Mouse (Mus musculus) liver, adult 10 weeks (tissue): ENCODE results near the gene Olfr639. TPM values are rescaled to one million over a fixed set of nuclear protein-coding genes. Genes with fewer than 3 reads are reported as not detected.

Experiments used
- polyA plus RNA-seq: library from polyadenylated mRNA; stranded (reverse); fragments of 350-450 nt; fragmentation: Illumina TruSeq; extraction: RNeasy Lipid Tissue Mini Kit (QIAGEN cat#74804); gene quantifications from one replicate; pipeline ENCODE4 v1.2.3, GENCODE M21; 2014; ENCODE audit warnings: low read depth, low replicate concordance

The Olfr639 gene
- polyA plus RNA-seq = not detected

DNA sequence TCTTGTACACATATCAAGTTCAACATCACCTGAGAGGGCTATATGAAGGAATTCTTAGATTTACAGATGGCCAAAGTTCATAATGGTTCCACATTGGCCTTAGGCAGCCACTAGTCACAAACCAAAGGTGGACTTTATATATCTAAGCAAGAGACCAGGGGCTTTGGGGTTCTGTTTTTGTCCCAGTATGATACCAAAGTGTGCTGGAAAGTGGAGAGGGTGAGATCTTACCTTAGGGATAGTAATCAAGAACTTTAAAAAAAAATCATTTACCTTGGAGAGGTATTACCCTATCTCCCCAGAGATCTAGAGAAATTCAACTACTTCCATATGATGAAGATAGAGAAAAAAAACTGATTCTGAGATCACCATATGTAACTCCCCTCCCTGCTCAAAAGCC is at the start of gene Olfr639:
Gene Olfr639 (minus strand): TSS at position 101 of the 400 bp plus-strand sequence.

DNA sequence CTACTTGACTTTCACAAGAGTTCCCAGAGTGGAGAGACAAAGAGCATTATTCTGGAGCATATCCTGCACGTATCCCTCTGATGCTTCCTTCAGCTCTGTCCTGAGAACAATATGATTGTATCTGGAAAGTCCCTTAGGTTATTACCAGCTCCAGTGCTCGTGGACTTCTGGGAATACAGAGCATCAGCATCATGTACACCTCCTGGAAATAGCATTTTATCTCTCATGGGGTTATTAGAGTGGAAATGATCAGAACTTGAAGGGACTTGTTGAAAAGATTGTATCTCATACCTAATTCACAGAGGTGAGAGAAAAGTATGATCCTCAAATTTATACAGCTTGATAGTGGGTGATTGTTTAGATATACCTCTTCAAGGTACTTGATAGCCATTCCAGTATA is 44.2 kb upstream of the Olfr639 start, which contains the start of gene 4930516K23Rik:
Gene 4930516K23Rik (minus strand): TSS at position 101 of the 400 bp plus-strand sequence.

DNA sequence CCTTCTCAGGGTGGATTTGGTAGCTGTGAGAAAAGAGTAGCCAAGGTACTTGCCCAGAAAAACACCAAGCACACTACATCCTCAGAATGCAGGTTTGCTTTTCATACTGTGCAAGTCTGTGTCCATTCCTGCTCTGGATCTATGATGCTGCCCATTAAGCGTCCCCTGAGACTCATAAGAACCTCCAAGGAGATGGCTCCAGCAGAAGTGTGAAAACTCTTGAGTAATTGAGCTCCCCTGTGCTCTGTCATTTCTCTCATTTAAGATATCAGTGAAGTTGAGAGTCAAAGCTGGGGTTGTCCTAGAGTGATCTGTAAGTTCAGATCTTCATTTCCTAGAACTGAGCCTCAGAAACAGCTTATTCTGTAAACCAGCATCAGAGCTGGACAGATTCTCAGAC is 35.5 kb upstream of the Olfr639 start, which contains the start of gene Olfr642:
Gene Olfr642 (minus strand): TSS at position 101 of the 400 bp plus-strand sequence.

DNA sequence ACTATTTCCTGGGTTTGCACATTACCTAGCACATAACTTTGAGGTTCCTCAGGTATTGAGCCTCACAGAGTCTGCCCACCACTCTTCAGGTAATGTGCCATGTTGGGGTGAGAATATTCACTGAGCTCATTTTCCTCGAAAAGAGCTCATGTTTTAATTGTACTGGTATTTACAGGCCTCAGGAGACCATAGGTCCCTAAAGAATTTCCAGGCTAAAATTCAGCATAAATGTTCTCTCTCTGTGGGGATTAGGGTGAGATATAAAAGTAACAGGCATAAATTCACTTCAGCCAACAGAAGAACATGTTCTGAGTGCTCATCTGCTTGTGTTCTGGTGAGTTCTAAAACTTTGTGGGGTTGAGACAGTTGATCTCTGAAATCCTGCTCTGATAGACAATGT is 18.0 kb upstream of the Olfr639 start, which contains the start of gene Olfr641:
Gene Olfr641 (plus strand): TSS at position 301 of the 400 bp plus-strand sequence.

DNA sequence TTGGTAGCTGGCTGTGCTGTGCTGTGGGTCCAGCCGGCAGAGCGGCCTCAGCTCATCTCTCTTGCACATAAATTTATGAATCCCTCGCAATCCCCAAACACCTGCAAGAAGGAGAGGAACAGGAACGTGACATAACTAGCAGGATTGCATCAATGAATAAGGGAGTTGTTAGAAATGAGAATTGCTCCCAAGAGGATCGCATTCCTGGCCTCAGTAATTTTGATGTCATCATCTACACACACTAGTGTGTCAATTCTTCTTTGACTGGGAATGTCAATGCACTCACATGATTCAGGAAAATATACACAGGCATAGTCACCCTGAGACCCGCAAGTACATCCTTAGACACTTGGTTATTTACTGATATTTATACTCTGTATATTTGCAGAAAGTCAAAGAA is 8.4 kb upstream of the Olfr639 start, which contains the start of gene Olfr640:
Gene Olfr640 (minus strand): TSS at position 101 of the 400 bp plus-strand sequence.

DNA sequence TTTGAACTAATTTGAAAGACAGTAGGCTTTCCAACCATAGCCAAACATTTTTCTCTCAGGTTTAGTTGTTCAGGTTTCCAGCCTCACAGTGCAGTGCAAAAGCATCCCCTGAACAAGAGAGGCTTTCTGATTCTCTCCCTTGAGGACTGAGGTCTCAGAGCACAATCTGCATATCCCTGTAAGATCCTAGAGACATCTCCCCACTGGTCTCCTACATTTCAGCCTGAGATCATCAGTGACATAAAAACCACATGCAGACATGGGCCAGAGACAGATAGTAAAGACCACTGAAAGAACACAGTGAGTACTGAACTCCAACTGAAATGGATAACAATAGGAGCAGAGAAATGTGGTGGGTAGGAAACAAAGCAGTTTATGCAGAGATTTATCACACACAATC is 18.7 kb downstream of the Olfr639 start, which contains the start of gene Olfr638:
Gene Olfr638 (plus strand): TSS at position 301 of the 400 bp plus-strand sequence.

DNA sequence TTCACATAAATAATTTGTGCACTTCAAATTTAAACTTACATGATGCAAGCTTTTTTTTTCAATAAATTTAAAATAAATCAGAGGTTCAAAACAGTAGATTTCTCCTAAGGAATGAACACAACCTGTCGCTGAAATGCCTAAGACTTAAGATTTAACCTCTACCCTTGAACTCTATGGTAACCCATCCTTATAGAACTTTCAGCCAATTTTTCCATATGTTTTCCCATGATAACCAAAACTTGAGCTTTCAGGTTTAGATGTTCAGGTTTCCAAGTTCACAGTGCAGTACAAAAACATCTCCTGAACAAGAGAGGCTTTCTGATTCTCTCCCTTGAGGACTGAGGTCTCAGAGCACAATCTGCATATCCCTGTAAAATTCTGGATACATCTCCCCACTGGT is 46.3 kb downstream of the Olfr639 start, which contains the start of gene Olfr635:
Gene Olfr635 (plus strand): TSS at position 301 of the 400 bp plus-strand sequence.

Other genes starting within 250 kb of the Olfr639 start
- gene Olfr69, start 245.7 kb downstream of the Olfr639 start, polyA plus RNA-seq = not detected
- gene Olfr68, start 237.6 kb downstream of the Olfr639 start, polyA plus RNA-seq = not detected
- gene Olfr67, start 225.5 kb downstream of the Olfr639 start, polyA plus RNA-seq = not detected
- gene Hbb-bt, start 203.3 kb downstream of the Olfr639 start, polyA plus RNA-seq = 14.4 TPM
- gene Hbb-bs, start 189.2 kb downstream of the Olfr639 start, polyA plus RNA-seq = 131 TPM
- gene Hbb-bh2, start 176.8 kb downstream of the Olfr639 start, polyA plus RNA-seq = not detected
- gene Hbb-bh1, start 174.1 kb downstream of the Olfr639 start, polyA plus RNA-seq = not detected
- gene Hbb-y, start 164.1 kb downstream of the Olfr639 start, polyA plus RNA-seq = not detected
- gene Olfr66, start 131.1 kb downstream of the Olfr639 start, polyA plus RNA-seq = not detected
- gene Olfr64, start 122.8 kb downstream of the Olfr639 start, polyA plus RNA-seq = not detected
- gene Olfr65, start 113.8 kb downstream of the Olfr639 start, polyA plus RNA-seq = not detected
- not detected for gene Olfr631, start 88.5 kb downstream of the Olfr639 start, polyA plus RNA-seq
- not detected for gene Olfr632, start 83.0 kb downstream of the Olfr639 start, polyA plus RNA-seq
- gene Olfr633, start 72.9 kb downstream of the Olfr639 start, polyA plus RNA-seq = not detected
- gene Olfr635, start 46.2 kb downstream of the Olfr639 start, polyA plus RNA-seq = not detected
- not detected for gene Olfr638, start 18.6 kb downstream of the Olfr639 start, polyA plus RNA-seq
- not detected for gene Olfr640, start 8.3 kb upstream of the Olfr639 start, polyA plus RNA-seq
- not detected for gene Olfr641, start 18.1 kb upstream of the Olfr639 start, polyA plus RNA-seq
- gene Olfr642, start 35.4 kb upstream of the Olfr639 start, polyA plus RNA-seq = not detected
- gene 4930516K23Rik, start 44.1 kb upstream of the Olfr639 start, polyA plus RNA-seq = not detected
- gene Olfr644, start 54.6 kb upstream of the Olfr639 start, polyA plus RNA-seq = not detected
- gene Olfr645, start 68.2 kb upstream of the Olfr639 start, polyA plus RNA-seq = not detected
- not detected for gene Olfr646, start 87.6 kb upstream of the Olfr639 start, polyA plus RNA-seq
- gene Ubqln5, start 112.5 kb upstream of the Olfr639 start, polyA plus RNA-seq = not detected
- not detected for gene Olfr643, start 120.1 kb upstream of the Olfr639 start, polyA plus RNA-seq
- gene Ubqln3, start 126.0 kb upstream of the Olfr639 start, polyA plus RNA-seq = not detected
- not detected for gene Ubqlnl, start 133.3 kb upstream of the Olfr639 start, polyA plus RNA-seq
- gene Olfm5, start 147.5 kb upstream of the Olfr639 start, polyA plus RNA-seq = not detected
- not detected for gene Olfr648, start 166.1 kb upstream of the Olfr639 start, polyA plus RNA-seq
- not detected for gene Olfr649, start 178.7 kb upstream of the Olfr639 start, polyA plus RNA-seq
- gene Trim6, start 201.5 kb upstream of the Olfr639 start, polyA plus RNA-seq = 0.34 TPM
- gene Trim34a, start 227.2 kb upstream of the Olfr639 start, polyA plus RNA-seq = 14.9 TPM